Mouse (Mus musculus) thymus, postnatal 10 days (tissue): ENCODE data around the gene Phgr1.

ENCODE experiments used
- DNase-seq, 2 experiments: peaks; one replicate each; pipeline ENCODE4 v3.0.0; 2021; ENCODE audit warnings: low spot score in 2 of 2

Phgr1 gene

DNA sequence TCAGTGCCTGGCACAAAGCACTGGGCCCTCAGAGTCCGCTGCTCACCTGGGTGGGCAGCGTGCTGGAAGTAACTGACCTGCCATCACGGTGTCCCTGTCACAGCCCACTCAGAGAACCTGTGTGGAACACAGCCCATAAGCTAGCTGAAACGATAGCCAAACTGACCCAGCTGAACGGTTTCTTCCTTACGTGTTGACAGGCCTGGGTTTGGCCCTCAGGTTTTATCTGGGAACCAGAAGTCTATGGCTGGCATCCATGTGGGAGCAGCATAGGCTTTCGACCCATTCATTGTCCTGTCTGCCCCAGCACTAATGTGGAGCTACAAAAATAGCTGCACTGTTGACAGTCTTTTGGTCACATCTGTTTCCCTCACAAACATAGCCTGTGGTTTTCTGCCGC, 22.1 kb upstream of the Phgr1 start:
- no peak for DNase-seq

DNA sequence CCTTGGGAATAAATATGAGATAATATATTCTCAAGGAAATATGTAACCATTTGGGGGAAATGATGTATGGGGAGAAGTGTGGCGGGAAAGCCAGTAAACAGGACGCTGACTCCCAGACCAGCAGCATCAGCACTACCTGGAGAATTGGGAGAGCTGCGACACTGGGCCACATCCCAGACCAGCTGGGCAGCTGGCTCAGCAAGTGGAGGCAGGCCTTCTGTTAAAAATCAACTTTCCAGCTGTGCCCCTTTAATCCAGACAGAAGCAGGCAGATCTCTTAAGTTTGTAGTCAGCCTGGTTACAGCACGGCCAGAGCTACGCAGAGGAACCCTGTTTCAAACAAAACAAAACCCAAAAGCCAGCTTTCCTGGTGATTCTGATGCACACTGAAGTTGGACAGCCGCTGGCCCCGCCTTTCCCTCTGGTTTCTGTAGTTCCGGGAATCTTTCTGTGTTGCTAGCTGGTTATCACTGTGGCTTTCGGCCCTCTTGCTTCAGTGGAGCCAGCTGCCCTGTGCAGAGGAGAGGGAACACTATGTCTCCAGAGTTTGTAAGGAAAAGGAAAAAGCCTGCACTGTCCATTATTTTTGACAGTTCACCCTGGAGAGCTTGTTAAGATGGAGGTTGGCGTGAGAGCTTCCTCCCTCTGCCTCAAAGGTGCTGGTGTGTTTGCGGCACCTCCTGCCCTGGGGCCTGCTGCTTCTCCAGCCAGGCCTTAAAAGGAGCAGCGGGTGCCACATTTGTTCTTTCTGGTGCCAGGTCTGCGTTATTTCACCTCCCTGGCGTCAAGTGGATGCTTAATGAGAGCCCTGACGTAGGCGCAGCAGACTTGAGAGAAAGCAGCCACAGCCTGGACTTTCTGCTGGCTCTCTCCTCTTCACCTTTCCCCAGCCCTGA, 20.4 kb upstream of the Phgr1 start:
- DNase-seq = no peak

DNA sequence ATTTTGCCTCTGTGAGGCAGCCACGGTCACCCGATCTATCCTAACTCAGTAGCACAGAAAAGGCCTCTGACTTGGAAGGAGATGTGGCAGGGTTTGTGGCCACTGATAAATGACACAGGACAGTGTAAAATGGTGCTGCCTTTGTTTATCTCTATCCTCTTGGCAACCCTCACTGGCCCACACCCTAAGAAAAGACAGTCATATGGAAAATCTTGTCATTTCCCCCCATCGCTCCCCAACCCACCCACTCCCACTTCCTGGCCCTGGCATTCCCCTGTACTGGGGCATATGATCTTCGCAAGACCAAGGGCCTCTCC, 19.8 kb upstream of the Phgr1 start:
- no peak for DNase-seq

DNA sequence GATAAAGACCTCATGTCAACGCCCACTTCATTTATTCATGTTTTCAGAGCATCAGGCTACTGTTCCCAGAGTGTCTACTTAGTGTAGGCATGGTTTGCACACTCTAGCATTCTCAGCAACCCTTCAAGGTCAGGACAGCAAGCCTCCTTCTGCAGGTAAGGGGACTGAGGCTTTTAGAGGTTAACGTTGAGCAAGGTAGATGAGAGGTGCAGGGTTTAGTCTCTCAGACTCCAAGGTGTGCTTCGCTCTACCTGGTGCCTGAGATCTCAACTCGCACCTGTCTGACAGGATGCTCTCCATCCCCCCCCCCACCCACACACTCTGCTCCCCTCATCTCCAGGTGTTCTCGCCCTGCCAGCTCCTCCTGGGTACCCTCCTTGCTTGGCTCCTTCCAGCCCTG, 18.4 kb upstream of the Phgr1 start:
- no peak for DNase-seq

DNA sequence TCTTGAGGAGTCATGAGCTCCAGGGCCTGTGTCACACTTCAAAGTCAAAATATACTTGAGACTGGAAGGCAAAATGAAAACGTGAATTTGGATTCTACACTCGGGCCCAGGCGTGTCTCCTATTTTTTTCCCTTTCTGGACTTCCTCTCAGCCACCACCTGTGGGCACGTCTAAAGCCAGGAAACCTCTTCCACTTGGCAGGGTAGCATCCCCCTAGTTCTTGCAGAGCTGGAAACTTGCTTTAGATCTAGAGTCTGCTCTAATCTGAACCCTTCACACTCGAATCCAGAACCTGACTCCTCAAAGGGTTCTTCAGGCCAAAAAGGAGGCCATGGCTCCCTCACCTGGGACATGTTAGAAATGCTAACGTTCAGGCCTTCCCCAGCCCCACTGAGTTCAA, 17.2 kb upstream of the Phgr1 start:
- DNase-seq = no peak

DNA sequence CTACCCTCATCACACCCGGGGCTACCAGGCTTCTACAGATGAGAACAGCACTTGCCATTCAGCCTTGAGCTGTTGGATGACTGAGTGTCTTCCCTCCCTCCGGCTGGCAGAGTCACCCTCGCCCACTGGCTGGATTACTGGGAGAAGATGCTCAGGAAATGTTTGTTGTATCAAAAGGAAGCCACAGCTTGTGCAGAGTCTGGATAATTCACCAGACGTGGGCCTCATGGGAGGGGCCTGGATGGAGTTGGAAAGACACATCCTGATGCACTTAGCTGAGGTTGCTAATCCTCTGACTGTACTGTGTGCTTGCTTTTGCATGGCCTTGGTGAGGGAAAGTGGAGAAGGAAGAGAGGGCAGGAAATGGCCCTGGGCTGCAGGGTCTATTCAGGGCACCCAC, 16.5 kb upstream of the Phgr1 start:
- no peak for DNase-seq

DNA sequence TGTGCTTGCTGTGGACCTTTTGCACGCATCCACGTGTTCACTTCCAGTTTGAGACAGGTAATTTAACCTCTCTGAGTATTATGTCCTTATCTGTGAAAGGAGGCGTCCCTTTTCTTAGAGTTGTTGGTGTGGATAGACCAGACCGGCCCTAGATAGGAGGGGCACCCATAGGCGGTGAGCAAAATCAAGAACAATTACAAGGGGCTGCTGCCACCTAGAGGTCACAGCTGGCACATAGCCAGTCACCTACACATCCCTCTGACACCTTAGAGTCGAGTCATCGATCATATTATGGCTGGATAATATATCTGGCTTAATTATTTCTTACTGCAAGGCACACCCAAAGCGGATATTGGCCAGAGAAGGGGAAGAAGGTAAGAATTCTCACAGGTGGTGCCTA, 12.7 kb upstream of the Phgr1 start:
- peak; percentile 57 to 81 for DNase-seq

DNA sequence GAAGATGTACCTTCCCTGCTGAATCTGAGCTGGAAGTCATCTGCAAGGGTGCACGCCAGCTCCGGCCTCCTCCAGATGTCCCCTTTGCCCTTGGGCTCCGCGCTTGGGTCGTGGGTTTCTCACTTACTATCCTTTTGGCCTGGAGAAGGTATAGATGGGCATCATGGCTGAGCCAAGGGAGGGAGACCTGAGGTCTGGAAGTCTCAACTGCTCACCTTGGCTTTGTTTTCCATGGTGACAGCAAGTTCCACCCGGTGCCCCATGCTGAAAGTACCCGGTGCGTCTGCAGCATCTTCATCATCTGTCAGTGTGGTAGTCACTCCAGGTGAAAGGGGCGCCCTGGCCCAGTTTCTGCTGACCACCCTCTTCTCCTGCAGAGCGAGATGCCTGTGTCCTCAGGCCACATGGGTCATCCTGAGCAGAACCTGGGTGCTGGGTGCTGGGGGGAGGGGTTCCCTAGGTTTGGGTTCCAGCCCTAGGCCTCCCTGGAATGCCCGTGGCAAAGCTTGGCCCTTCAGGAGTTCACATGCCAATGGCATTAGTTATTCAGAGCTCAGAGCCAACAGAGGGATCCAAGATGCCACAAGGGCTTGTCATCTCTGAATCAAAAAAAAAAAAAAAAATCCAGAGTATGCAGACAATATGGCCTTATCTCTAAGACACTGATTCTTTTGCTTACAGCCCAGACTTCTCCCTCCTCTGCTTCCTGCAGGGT, 12.1 kb upstream of the Phgr1 start:
- DNase-seq = no peak

DNA sequence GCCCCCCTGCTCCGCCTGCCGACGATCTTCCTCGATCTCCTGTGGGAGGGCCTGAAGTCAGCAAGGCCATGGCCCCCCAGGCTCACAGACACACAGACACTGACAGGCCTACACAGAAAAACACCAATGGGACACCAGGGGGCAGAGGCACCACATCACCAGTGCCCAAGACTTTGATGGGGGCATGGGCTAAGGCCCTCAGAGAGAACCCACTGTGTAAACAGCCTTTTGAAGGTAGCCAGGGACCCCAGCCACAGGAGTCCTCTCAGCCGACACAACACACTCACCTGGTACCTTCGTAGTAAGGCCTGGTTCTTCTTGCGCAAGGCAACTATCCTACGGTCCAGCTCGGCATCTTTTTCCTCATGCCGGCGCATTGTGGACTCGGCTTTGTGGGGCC, 11.2 kb upstream of the Phgr1 start:
- DNase-seq = no peak

DNA sequence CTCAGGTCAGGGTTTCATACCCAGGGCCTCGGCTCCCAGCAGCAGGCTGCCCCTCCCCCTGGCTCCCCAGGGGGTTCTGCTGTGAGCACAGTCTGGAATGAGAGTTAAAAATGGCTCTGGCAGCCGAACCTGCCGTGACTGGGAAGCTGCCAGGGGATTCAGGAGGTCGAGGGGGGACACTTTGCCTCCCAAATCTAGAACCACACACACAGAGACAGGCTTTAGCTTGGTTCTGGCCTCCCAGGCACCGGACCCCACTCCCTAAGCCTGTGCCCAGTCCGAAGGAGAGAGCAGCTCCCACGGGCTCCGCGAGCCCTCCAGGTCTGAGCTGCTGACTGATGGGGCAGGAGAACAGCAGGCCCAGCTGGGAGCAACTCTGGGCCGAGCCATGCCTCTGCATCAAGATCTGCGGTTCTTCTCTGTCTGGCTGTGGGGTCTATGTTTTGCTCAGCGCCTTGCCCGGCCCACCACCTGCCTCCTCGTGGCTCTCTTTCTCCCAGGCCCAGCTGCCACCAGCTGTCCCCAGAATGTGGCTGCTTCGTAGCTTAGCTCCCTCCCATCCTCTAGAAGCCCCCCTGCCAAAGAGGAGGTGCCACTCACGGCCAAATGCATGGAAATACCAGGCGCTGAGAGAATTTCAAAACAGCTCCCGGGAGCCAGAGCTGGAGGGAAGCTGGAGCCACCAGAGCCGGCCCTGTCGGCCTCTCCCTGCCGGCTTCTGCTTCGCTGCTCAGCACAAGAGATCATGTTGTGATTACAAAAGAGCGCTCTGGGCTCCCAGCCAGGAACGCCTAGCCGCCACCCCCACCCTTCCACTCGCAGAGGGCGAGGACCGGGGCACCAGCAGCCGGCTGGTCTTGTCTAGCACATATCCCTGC, 10.4 kb upstream of the Phgr1 start, which contains the start of gene Ccdc9b:
TSS of gene Ccdc9b (minus strand) at position 756 of the 878 bp plus-strand sequence.
- DNase-seq = peak in 1 of 2 experiments; percentile 38

DNA sequence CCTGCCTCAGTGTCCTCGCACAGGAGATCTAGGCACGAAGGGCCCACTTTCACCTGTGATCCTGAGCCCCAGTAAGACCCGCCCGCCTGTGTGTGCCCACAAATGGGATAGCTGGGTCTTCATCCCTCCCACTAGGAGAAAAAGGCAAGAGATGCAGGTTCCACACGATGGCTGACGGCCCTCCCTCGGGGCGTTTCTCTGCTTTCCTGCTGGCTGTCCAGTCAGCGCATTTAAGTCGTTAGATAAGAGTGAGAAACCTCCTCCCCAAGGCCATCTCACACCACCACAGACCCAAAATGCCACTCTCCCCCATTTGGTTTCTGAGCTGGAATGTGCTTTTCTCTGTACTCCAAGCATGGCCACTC, 9.8 kb upstream of the Phgr1 start:
- DNase-seq = no peak

DNA sequence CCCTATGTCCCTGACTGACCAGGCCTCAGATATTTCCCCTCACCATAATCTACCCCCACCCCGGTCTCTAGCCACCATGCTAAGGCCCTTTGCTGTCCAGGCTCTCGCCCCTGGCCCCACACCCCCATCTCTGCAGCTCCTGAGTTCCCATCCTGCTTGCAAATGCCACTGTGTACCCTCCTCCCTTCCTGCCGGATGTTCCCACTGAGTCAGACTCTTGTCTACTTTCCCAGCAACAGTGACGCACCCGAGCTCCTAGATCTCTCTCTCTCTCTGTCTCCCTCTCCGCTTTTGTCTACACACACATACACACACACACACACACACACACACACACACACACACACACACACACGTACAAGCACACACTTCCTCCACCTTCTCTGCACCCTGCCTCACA, 9.1 kb upstream of the Phgr1 start:
- DNase-seq = no peak

DNA sequence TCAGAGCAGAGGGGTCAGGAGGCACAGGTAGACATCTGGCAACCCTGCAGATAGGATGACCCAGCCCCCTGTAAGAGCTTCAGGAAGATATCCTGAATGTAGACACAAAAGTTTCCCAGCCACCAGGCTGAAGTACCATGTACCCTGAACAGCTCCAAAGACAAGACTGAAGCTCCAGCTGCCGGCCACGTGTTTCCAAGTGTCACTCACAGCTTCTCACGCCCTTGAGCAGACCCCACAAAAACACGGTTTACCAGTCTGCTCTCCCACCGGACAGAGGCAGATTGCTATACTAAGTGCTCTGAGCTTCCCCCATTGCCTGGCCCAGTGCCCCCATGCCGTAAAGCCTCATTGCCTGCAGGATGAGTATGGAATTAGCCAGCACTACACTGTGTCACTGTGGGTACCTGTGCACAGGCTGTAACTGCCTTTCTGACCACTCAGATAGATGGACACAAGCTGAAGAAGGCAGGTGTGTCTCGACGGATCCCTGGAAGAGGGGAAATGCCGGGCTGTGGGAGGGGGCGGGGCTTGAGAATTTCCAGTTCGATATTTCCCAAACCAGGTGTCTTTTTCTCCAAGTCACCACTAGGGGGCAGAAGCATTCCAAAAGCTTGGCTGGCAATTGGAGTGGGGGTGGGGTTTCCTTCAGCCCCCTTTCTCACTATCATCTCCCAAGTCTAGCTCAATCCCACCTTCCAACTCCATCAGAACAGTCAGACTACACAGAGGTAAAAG, 8.3 kb upstream of the Phgr1 start:
- peak in 1 of 2 experiments; percentile 59 for DNase-seq

DNA sequence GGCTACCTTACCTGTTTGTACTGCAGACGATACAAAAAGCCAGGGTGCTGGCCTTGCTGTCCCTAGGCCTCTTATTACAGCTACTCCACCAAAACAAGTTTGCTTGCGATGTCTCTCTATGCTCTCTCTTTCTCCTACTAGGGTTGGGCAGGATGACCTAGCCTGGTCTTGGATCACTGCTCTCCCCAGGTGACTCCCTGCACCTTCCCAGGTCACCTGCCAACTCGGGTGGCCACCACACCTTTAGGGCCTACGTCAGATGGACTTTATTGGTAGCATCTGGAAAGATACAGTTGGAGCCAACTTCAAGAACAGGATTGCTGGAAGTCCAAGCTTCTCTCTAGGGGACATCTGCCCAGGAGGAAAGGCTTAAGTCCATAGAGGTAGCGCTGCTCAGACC, 7.7 kb upstream of the Phgr1 start:
- no peak for DNase-seq

DNA sequence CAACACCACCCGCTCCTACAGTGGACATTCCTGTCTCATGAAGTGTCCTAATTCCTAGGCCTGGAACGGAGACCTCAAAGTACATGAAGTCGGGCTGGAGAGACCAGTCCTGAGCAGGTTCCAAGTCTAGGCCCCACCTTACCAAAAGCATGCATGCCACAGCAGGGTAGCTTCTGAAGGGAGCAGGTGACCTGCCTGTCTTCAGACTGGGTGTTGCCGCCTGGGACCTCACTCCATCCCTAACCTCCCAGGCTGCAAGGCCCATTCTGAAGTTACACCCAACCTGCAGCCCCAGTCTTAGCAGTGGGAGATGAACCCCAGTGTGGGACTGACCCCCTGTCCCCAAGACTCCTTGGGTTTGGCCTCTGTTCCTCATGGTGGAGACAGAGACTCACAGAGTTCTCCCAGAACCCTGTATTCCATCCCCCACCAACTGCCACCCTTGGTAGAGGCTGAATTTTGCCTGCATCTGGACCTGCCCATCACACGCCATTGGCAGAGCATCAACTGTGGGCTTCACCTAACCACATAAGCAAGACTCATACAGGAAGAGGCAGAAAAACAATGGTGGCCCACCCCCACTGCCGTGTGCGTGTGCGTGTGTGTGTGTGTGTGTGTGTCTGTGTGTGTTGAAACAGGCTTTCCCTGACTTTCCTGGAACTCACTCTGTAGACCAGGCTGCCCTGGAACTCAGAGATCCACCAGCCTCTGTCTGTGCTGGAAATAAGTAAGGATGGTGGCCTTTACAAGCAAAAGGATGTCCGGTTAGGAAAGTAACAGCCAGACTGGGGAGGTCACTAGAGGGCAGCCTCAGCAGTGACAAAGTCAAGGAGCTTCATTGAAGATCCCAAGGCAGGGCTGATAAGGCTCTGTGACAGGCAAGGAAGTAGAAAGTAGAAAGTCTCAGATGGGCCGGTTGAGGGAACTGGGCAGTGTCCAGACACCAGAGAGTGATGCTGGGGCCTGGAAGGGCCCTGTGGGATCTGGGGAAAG, 6.2 kb upstream of the Phgr1 start:
- no peak for DNase-seq

DNA sequence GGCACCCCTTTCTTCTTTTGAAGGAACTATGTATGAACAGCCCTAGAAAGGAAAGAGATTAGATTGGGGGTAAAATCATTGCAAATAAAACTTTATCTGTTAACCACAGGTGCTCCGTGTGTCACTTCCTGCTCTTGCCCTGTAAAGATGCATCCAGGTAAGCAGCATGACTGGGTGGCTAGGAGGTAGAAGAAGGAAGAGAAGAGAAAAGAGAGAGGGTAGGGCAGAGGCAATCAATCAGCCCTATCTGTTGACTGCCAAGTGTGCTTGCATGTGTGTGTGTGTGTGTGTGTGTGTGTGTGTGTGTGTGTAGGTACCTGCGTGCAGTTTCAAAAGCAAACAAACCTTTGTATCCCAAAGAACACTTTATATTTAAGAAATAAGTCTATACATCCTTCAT, 2.0 kb downstream of the Phgr1 start:
- DNase-seq = no peak

DNA sequence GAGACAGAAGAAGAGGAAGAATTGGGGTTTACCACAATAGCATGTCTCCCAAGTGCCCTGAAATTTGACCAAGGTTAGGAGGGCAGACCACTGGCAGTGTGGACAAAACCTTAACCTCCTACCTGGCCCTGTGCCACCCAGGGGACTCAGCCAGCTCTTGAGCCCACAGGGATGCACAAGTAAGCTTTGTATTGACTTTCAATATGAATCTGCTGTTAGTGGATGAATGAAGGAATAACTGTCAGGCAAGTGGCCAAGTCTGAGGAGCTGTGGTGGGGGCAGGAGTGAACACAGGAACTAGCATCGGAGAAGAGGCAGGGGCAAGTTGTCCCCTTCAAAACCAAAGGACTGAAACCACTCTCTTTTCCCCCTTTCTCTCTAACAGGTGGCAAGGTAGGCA, 2.8 kb downstream of the Phgr1 start:
- DNase-seq = no peak

DNA sequence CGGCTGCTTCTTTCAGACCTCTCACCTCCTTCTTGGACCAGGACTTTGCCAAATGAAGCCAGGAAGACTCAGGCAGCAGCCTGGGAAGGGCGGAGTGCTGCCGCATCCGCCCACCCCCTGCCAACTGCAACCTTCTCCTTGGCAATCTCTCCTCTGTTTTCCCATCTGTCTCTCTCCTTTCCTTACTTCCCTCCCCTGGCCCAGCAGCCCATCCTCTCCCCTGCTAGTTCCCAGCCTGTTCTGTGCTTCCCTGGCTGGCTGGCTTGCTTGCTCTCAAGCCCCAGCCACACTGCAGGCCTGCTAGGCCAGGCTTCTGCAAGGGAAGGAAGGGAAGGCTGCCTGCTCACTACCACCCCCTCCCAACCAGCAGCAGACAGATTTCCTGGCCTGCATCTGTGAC, 3.3 kb downstream of the Phgr1 start:
- DNase-seq = no peak

DNA sequence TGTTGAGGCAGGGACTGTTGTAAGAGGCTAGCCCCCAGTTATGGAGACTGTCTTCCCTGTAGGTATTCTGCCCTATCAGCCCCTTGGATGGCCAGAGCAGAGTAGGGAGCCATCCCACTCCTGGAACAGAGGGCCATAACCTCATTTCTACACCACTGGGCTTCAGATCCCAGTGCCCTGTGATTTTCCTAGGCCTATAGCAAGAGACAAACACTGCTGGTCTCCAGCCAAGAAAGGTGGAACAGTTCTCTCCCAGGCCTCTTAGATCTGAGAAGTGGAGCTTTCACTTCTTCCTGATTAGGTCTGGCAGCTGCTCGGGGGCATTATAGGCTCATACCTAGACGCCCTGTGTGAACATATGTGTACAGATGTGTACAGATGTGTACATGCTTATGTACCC, 3.7 kb downstream of the Phgr1 start:
- no peak for DNase-seq

DNA sequence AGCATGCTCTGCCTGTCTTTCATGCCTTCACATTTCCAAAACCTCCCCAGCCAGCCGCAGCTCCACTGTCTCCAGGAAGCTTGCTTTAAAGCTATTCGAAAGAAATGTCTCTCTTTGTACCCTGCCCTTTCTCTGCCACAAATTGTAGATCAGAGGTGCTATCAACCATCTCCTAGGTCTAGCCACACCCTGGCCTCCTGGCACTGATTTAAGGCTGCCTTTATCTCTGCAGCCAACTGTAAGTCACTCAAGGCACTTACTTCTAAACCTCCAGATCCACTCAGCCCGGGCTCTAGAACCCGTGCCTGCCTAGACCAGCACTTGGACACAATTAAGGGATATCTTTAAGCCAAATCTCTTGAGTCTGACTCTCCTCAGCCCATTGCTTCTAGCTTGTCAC, 5.8 kb downstream of the Phgr1 start:
- no peak for DNase-seq

DNA sequence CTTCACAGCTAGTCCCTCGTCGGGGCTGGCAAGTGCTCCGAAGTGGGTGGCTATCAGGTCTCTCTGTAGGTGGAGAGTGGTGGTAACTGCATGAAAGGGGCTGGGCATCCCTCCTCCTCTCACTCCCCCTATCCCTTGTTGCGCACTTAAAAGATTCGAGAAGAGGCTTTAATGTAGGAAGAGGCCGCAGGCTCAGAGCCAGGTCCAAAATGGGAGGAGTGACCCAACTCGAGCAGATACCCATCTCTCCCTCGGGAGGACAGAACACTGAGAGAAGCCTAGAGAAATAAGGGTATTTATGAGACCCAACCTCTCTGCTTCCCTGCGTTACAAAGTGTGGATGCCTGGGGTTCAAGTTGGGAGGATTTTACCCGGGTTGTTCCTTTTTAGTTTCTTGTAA, 6.5 kb downstream of the Phgr1 start:
- DNase-seq = no peak
